Mouse (Mus musculus): Measurements from ENCODE around the gene Sec23b. TPM values are rescaled to one million over a fixed set of nuclear protein-coding genes. Genes with fewer than 3 reads are reported as not detected.
A peak's percentile ranks its signal among the peaks of the same experiment; 100 is the strongest.

Sec23b gene
- polyA plus RNA-seq, 2 experiments = 76.2 to 80.1 TPM

DNA sequence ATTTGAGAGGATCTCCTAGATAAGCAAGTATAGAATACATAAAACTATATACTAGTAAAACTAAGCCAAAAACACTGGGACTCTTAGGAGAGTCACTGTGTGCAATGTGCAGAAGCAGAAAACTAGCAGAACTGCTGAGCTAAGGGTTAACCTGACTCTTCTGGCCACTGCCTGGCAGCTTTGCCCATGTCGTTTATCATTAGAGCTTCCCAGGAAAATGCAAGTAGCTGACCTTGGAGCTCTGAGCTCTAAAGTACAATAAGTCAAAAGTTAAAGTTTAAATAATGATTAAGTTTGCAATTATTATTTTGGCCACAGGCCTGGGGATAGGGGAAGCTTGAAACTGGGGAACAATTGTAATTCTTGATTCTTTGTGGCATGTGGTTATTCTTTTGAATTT, 10.5 kb upstream of the Sec23b start:
- no peak for TF ChIP-seq POLR2A (IDR thresholded peaks at IDR 0.05; ENCODE audit: borderline replicate concordance, extremely low read depth, insufficient read depth, insufficient read length)
- H3K4me1 ChIP-seq (ENCODE audit: control insufficient read depth, insufficient read depth, low read length) = peaks cover 5% of the 10 kb centered on the region; the same call in 1 of the 2 replicates
- ATAC-seq (ENCODE audit: low FRiP score, low read depth) (no peak), DNase-seq (ENCODE audit: low spot score) (no peak)
- no peak overlapping the region for H3K9ac ChIP-seq (ENCODE audit: low read depth, low read length, severe bottlenecking)
- peaks cover 50% of the 10 kb centered on the region for H3K36me3 ChIP-seq (ENCODE audit: control insufficient read depth, insufficient read depth, low read length)
- no peak overlapping the region for H3K4me3 ChIP-seq (replicated peaks; ENCODE audit: low read length)
- WGBS = 59% methylated on average over 1 of the region's 1 CpGs
- H3K27ac ChIP-seq (replicated peaks; ENCODE audit: low read depth, low read length) = no peak overlapping the region
- H3K4me2 ChIP-seq (replicated peaks; ENCODE audit: low read depth, low read length, severe bottlenecking) = no peak overlapping the region
- no peaks in the 10 kb centered on the region for H3K27me3 ChIP-seq (ENCODE audit: control insufficient read depth, insufficient read depth, low read length)
- H3K9me3 ChIP-seq (ENCODE audit: control insufficient read depth, low read length) = no peaks in the 10 kb centered on the region

GRCm38 (mm10) chr2:144547559-144547958, 8.5 kb upstream of the Sec23b start:
- ATAC-seq (ENCODE audit: low FRiP score, low read depth) = no peak
- Histone ChIP-seq H3K9me3 (ENCODE audit: control insufficient read depth, low read length) (no peaks in the 10 kb centered on the region), H3K27ac (replicated peaks; ENCODE audit: low read depth, low read length) (no peak overlapping the region), H3K36me3 (ENCODE audit: control insufficient read depth, insufficient read depth, low read length) (peaks cover 39% of the 10 kb centered on the region), H3K9ac (ENCODE audit: low read depth, low read length, severe bottlenecking) (no peak overlapping the region), H3K4me1 (ENCODE audit: control insufficient read depth, insufficient read depth, low read length) (peaks cover 5% of the 10 kb centered on the region; the same call in 1 of the 2 replicates), H3K27me3 (ENCODE audit: control insufficient read depth, insufficient read depth, low read length) (no peaks in the 10 kb centered on the region), H3K4me3 (replicated peaks; ENCODE audit: low read length) (no peak overlapping the region), H3K4me2 (replicated peaks; ENCODE audit: low read depth, low read length, severe bottlenecking) (no peak overlapping the region)
- DNase-seq (ENCODE audit: low spot score) = no peak
- WGBS = 77% methylated on average over 4 of the region's 4 CpGs
- TF ChIP-seq POLR2A (IDR thresholded peaks at IDR 0.05; ENCODE audit: borderline replicate concordance, extremely low read depth, insufficient read depth, insufficient read length) = no peak

GRCm38 (mm10) chr2:144550529-144550928, 5.5 kb upstream of the Sec23b start, which contains the start of gene Rbbp9:
TSS of gene Rbbp9 (minus strand) at chr2:144550869.
- peaks cover 5% of the 10 kb centered on the region; the same call in 1 of the 2 replicates for H3K4me1 ChIP-seq (ENCODE audit: control insufficient read depth, insufficient read depth, low read length)
- 3% methylated on average over 17 of the region's 17 CpGs for WGBS
- peak within 1 kb of the TSS; percentile 72 for H3K9ac ChIP-seq (ENCODE audit: low read depth, low read length, severe bottlenecking)
- peaks cover 14% of the 10 kb centered on the region for H3K36me3 ChIP-seq (ENCODE audit: control insufficient read depth, insufficient read depth, low read length)
- H3K27ac ChIP-seq (replicated peaks; ENCODE audit: low read depth, low read length) = peak within 1 kb of the TSS; percentile 81
- H3K4me3 ChIP-seq (replicated peaks; ENCODE audit: low read length) = peak within 1 kb of the TSS; percentile 57
- peak; percentile 85 for DNase-seq (ENCODE audit: low spot score)
- H3K4me2 ChIP-seq (replicated peaks; ENCODE audit: low read depth, low read length, severe bottlenecking) = peak within 1 kb of the TSS; percentile 60
- H3K27me3 ChIP-seq (ENCODE audit: control insufficient read depth, insufficient read depth, low read length) = no peaks in the 10 kb centered on the region
- peak; percentile 95 for ATAC-seq (ENCODE audit: low FRiP score, low read depth)
- no peaks in the 10 kb centered on the region for H3K9me3 ChIP-seq (ENCODE audit: control insufficient read depth, low read length)
- peak; percentile 88; the same call in 1 of the 2 replicates for TF ChIP-seq POLR2A (IDR thresholded peaks at IDR 0.05; ENCODE audit: borderline replicate concordance, extremely low read depth, insufficient read depth, insufficient read length)

DNA sequence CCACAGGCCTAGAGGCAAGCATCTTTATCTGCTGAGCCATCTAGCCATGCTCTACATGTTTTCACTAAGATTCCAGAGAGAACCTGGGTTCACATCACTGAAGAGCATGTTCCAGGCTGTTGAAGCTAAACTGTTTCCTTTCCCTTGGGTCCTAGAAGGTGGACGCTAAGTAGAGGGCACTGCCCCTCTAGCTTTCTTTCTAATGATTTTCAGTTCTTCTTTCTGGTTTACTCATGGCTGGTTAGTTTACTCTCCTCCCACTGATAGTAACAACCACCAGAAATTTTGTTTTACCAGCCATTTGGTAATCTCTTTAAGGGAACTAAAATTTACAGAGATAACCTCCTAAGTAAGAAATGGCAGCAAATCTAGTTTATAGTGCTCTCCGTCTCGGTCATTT, 2.1 kb upstream of the Sec23b start:
- Histone ChIP-seq H3K9ac (ENCODE audit: low read depth, low read length, severe bottlenecking) (no peak overlapping the region), H3K9me3 (ENCODE audit: control insufficient read depth, low read length) (no peaks in the 10 kb centered on the region), H3K4me3 (replicated peaks; ENCODE audit: low read length) (no peak overlapping the region), H3K4me2 (replicated peaks; ENCODE audit: low read depth, low read length, severe bottlenecking) (no peak overlapping the region), H3K4me1 (ENCODE audit: control insufficient read depth, insufficient read depth, low read length) (peaks cover 14% of the 10 kb centered on the region), H3K36me3 (ENCODE audit: control insufficient read depth, insufficient read depth, low read length) (peaks cover under 1% of the 10 kb centered on the region; the same call in 1 of the 2 replicates), H3K27ac (replicated peaks; ENCODE audit: low read depth, low read length) (no peak overlapping the region), H3K27me3 (ENCODE audit: control insufficient read depth, insufficient read depth, low read length) (no peaks in the 10 kb centered on the region)
- ATAC-seq (ENCODE audit: low FRiP score, low read depth) (no peak), DNase-seq (ENCODE audit: low spot score) (no peak)
- no peak for TF ChIP-seq POLR2A (IDR thresholded peaks at IDR 0.05; ENCODE audit: borderline replicate concordance, extremely low read depth, insufficient read depth, insufficient read length)
- WGBS = 89% methylated on average over 3 of the region's 3 CpGs

GRCm38 (mm10) chr2:144555286-144555819, 676 bp upstream of the Sec23b start:
- peak overlapping the region; percentile 61 for H3K4me2 ChIP-seq (replicated peaks; ENCODE audit: low read depth, low read length, severe bottlenecking)
- TF ChIP-seq POLR2A (IDR thresholded peaks at IDR 0.05; ENCODE audit: borderline replicate concordance, extremely low read depth, insufficient read depth, insufficient read length) = no peak
- H3K36me3 ChIP-seq (ENCODE audit: control insufficient read depth, insufficient read depth, low read length) = peaks cover 11% of the 10 kb centered on the region
- ATAC-seq (ENCODE audit: low FRiP score, low read depth) = no peak
- H3K9me3 ChIP-seq (ENCODE audit: control insufficient read depth, low read length) = no peaks in the 10 kb centered on the region
- peaks cover 10% of the 10 kb centered on the region for H3K4me1 ChIP-seq (ENCODE audit: control insufficient read depth, insufficient read depth, low read length)
- peak overlapping the region; percentile 80 for H3K9ac ChIP-seq (ENCODE audit: low read depth, low read length, severe bottlenecking)
- H3K27ac ChIP-seq (replicated peaks; ENCODE audit: low read depth, low read length) = peak overlapping the region; percentile 93
- WGBS = 4% methylated on average over 14 of the region's 14 CpGs
- H3K27me3 ChIP-seq (ENCODE audit: control insufficient read depth, insufficient read depth, low read length) = no peaks in the 10 kb centered on the region
- peak overlapping the region; percentile 85 for H3K4me3 ChIP-seq (replicated peaks; ENCODE audit: low read length)
- peak; percentile 49 for DNase-seq (ENCODE audit: low spot score)
